Mouse (Mus musculus): ENCODE data around the gene B4galt5.

GRCm38 (mm10) chr2:167291656-167292055, 57.3 kb downstream of the B4galt5 start:
- TF ChIP-seq RCOR1 (IDR thresholded peaks at IDR 0.05; ENCODE audit: low read depth, low read length) (no peak), CTCF (IDR thresholded peaks at IDR 0.05 in 2 of 3, conservative IDR thresholded peaks at IDR 0.05 in 1 of 3; ENCODE audit: control insufficient read depth in 1 of 3, insufficient read depth in 1 of 3, low read depth in 2 of 3, low read length in 3 of 3, poor library complexity in 1 of 3, severe bottlenecking in 1 of 3) (no peak), USF1 (IDR thresholded peaks at IDR 0.05; ENCODE audit: low read depth, low read length) (no peak), MXI1 (IDR thresholded peaks at IDR 0.05; ENCODE audit: low read depth, low read length) (no peak), EP300 (IDR thresholded peaks at IDR 0.05; ENCODE audit: low read depth in 1 of 2, low read length in 2 of 2) (no peak), TCF12 (IDR thresholded peaks at IDR 0.05; ENCODE audit: low read depth, low read length) (no peak), CHD2 (IDR thresholded peaks at IDR 0.05; ENCODE audit: low read length) (no peak), USF2 (IDR thresholded peaks at IDR 0.05; ENCODE audit: borderline replicate concordance in 1 of 2, insufficient read depth in 1 of 2, low read depth in 1 of 2, low read length in 2 of 2) (no peak), ZNF384 (IDR thresholded peaks at IDR 0.05; ENCODE audit: low read depth, low read length) (no peak), NELFE (IDR thresholded peaks at IDR 0.05; ENCODE audit: low read depth, low read length) (no peak), JUND (IDR thresholded peaks at IDR 0.05; ENCODE audit: low read depth, low read length) (no peak), GATA1 (IDR thresholded peaks at IDR 0.05; ENCODE audit: low read depth, low read length) (no peak), MAFK (IDR thresholded peaks at IDR 0.05; ENCODE audit: borderline replicate concordance, low read depth, low read length) (no peak), TAL1 (IDR thresholded peaks at IDR 0.05; ENCODE audit: low read length) (no peak)
